Comparison of ENCODE assay signal across 19 mouse cellular contexts in genomic region chr10:111639866-111640265, GRCm38 (mm10).
DNase-seq lines count a peak whose midpoint lies in the region; ATAC-seq lines count a peak whose summit lies in the region.
"Had no signal": no experiment of that assay in that cellular context is flagged by ENCODE, and none has a peak within 500 bp of the region (broad histone marks: within the 10 kb centered on the region; RNA-seq: fewer than 3 reads in every experiment).

No protein-coding gene starts in this region.

- H3K36me3 ChIP-seq in limb, embryonic 10.5 days: no peaks in the 10 kb centered on the region
- H3K36me3 ChIP-seq in kidney, embryonic 16.5 days (ENCODE audit: insufficient read depth, low read length): no peaks in the 10 kb centered on the region
- H3K36me3 ChIP-seq: embryonic facial prominence, embryonic 10.5 days; neural tube, embryonic 15.5 days had no signal

- H3K27me3 ChIP-seq in limb, embryonic 10.5 days (ENCODE audit: low read depth, poor library complexity, severe bottlenecking): no peaks in the 10 kb centered on the region
- H3K27me3 ChIP-seq in kidney, embryonic 16.5 days (ENCODE audit: insufficient read depth, low read length): no peaks in the 10 kb centered on the region
- H3K27me3 ChIP-seq: neural tube, embryonic 15.5 days had no signal

- no peaks in the 10 kb centered on the region for H3K4me1 ChIP-seq in limb, embryonic 10.5 days
- H3K4me1 ChIP-seq in kidney, embryonic 16.5 days (ENCODE audit: insufficient read depth, low read length): no peaks in the 10 kb centered on the region
- H3K4me1 ChIP-seq: neural tube, embryonic 15.5 days had no signal

- no peak overlapping the region for H3K27ac ChIP-seq in limb, embryonic 10.5 days
- no peak overlapping the region for H3K27ac ChIP-seq in kidney, embryonic 16.5 days (ENCODE audit: low read length)
- H3K27ac ChIP-seq: embryonic facial prominence, embryonic 10.5 days; layer of hippocampus, adult 2 months; neural tube, embryonic 15.5 days had no signal

- H3K9me3 ChIP-seq in limb, embryonic 10.5 days (replicated peaks): no peaks in the 10 kb centered on the region
- H3K9me3 ChIP-seq in kidney, embryonic 16.5 days (ENCODE audit: low read length): 0 out of 2 replicates have a peak, but pooled peaks cover 6% of the 10 kb centered on the region
- H3K9me3 ChIP-seq: embryonic facial prominence, embryonic 10.5 days; neural tube, embryonic 15.5 days had no signal

- H3K4me2 ChIP-seq in kidney, embryonic 16.5 days (replicated peaks; ENCODE audit: low read depth, low read length): no peak overlapping the region
- H3K4me2 ChIP-seq: heart, embryonic 11.5 days; midbrain, embryonic 11.5 days; neural tube, embryonic 15.5 days had no signal

- H3K4me3 ChIP-seq in limb, embryonic 10.5 days: no peak overlapping the region
- H3K4me3 ChIP-seq in kidney, embryonic 16.5 days (ENCODE audit: low read length): no peak overlapping the region
- H3K4me3 ChIP-seq: embryonic facial prominence, embryonic 10.5 days; layer of hippocampus, adult 2 months; neural tube, embryonic 15.5 days had no signal

- ATAC-seq in kidney, embryonic 16.5 days (ENCODE audit: low FRiP score, low TSS enrichment): no peak
- ATAC-seq: forebrain, embryonic 16.5 days had no signal

- no peak overlapping the region for H3K9ac ChIP-seq in kidney, embryonic 16.5 days (replicated peaks; ENCODE audit: low read length)
- H3K9ac ChIP-seq: neural tube, embryonic 15.5 days had no signal

- WGBS in large intestine, adult 2 months: 31% methylated on average over 7 of the region's 7 CpGs
- WGBS in limb, embryonic 10.5 days: 95% methylated on average over 7 of the region's 7 CpGs
- 87% methylated on average over 7 of the region's 7 CpGs for WGBS in kidney, embryonic 16.5 days

- peak; percentile 3 for DNase-seq in heart, adult 8-10 months (ENCODE audit: low spot score)
- DNase-seq in heart, postnatal 4 days: no peak
- DNase-seq in urinary bladder, postnatal 14 days (ENCODE audit: low spot score): peak; percentile 65
- DNase-seq in urinary bladder, postnatal 25 days (ENCODE audit: low spot score): no peak
- peak; percentile 45 for DNase-seq in large intestine, adult 2 months (ENCODE audit: low read depth, low spot score)
- DNase-seq in limb, embryonic 10.5 days (ENCODE audit: low spot score): no peak
- DNase-seq in natural killer cell, adult 2 months (ENCODE audit: low spot score in 2 of 2): no peak
- DNase-seq: adrenal gland, postnatal 25 days; cerebellum, adult 9-10 months; kidney, adult 8-10 months; kidney, postnatal 14 days; thymus, postnatal 14 days had no signal

Comparison
In these comparisons a context has a peak if more than half of its experiments do, and no peak if none do; other contexts are left out.
1. DNase-seq: peak in heart, adult 8-10 months (single experiment), urinary bladder, postnatal 14 days (single experiment) and large intestine, adult 2 months (single experiment); none in heart, postnatal 4 days (single experiment), urinary bladder, postnatal 25 days (single experiment), limb, embryonic 10.5 days (single experiment) and natural killer cell, adult 2 months (0 of 2).